Mouse (Mus musculus) fibroblast of lung, adult 2 months (primary cell): Measurements from ENCODE around the gene Cdc14a.

Source experiments
- DNase-seq: peaks from one replicate; pipeline ENCODE4 v3.0.0-alpha.2; 2011; ENCODE audit warnings: low read depth

The Cdc14a gene

GRCm38 (mm10) chr3:116414451-116414860 lies 9.4 kb downstream of the Cdc14a start:
- no peak for DNase-seq

- no peak for DNase-seq
Observed at GRCm38 (mm10) chr3:116412954-116413724, 10.7 kb downstream of the Cdc14a start.

GRCm38 (mm10) chr3:116410051-116410450 lies 13.8 kb downstream of the Cdc14a start:
- DNase-seq = no peak

- no peak for DNase-seq
Observed at GRCm38 (mm10) chr3:116409486-116409885, 14.3 kb downstream of the Cdc14a start.

- DNase-seq = no peak
Observed at GRCm38 (mm10) chr3:116408856-116409255, 15.0 kb downstream of the Cdc14a start.

GRCm38 (mm10) chr3:116405516-116405915 lies 18.3 kb downstream of the Cdc14a start:
- DNase-seq = no peak

GRCm38 (mm10) chr3:116401436-116401835 lies 22.4 kb downstream of the Cdc14a start:
- DNase-seq = no peak

- no peak for DNase-seq
Observed at GRCm38 (mm10) chr3:116399349-116400090, 24.3 kb downstream of the Cdc14a start.

GRCm38 (mm10) chr3:116398543-116398942 lies 25.3 kb downstream of the Cdc14a start:
- no peak for DNase-seq

- no peak for DNase-seq
Observed at GRCm38 (mm10) chr3:116397976-116398375, 25.9 kb downstream of the Cdc14a start.

- no peak for DNase-seq
Observed at GRCm38 (mm10) chr3:116397341-116397740, 26.5 kb downstream of the Cdc14a start.

- DNase-seq = no peak
Observed at GRCm38 (mm10) chr3:116396571-116396970, 27.3 kb downstream of the Cdc14a start.

- DNase-seq = no peak
Observed at GRCm38 (mm10) chr3:116394885-116395390, 28.9 kb downstream of the Cdc14a start.

- no peak for DNase-seq
Observed at GRCm38 (mm10) chr3:116391399-116391798, 32.4 kb downstream of the Cdc14a start.

GRCm38 (mm10) chr3:116389500-116390470 lies 34.0 kb downstream of the Cdc14a start:
- DNase-seq = no peak

GRCm38 (mm10) chr3:116388808-116389207 lies 35.0 kb downstream of the Cdc14a start:
- DNase-seq = no peak

- DNase-seq = no peak
Observed at GRCm38 (mm10) chr3:116386886-116387285, 36.9 kb downstream of the Cdc14a start.

GRCm38 (mm10) chr3:116386342-116386741 lies 37.5 kb downstream of the Cdc14a start:
- DNase-seq = no peak

- no peak for DNase-seq
Observed at GRCm38 (mm10) chr3:116384319-116384718, 39.5 kb downstream of the Cdc14a start.

GRCm38 (mm10) chr3:116380319-116380718 lies 43.5 kb downstream of the Cdc14a start:
- DNase-seq = peak; percentile 62

- DNase-seq = no peak
Observed at GRCm38 (mm10) chr3:116375442-116375841, 48.4 kb downstream of the Cdc14a start.

- no peak for DNase-seq
Observed at GRCm38 (mm10) chr3:116374486-116374885, 49.3 kb downstream of the Cdc14a start.
